Mouse (Mus musculus) midbrain, embryonic 12.5 days (tissue): Measurements from ENCODE around the gene Lars2. TPM values are rescaled to one million over a fixed set of nuclear protein-coding genes. Genes with fewer than 3 reads are reported as not detected.
"Not testable (repeated sequence)": the region's sequence is repeated elsewhere in the genome, so short reads cannot be mapped to it uniquely, and the experiment has no call there.

Experiments used
- ATAC-seq: fragments of 200-750 bp; cut with Nextera tagmentation; 2 replicates; pipeline ENCODE4 v1.8.0; 2017; ENCODE audit warnings: low read depth, moderate TSS enrichment, moderate library complexity; ENCODE audit not compliant: low FRiP score
- H3K27ac ChIP-seq: fragments of 300-500 bp; sonication (generic); replicated peaks from 2 replicates; pipeline ENCODE4 v1.5.1; 2016; ENCODE audit warnings: mild to moderate bottlenecking
- H3K27me3 ChIP-seq: fragments of 300-500 bp; sonication (generic); 2 replicates; pipeline ENCODE4 v1.6.1; 2016; ENCODE audit warnings: mild to moderate bottlenecking
- H3K36me3 ChIP-seq: fragments of 300-500 bp; sonication (generic); 2 replicates; pipeline ENCODE4 v1.6.1; 2016
- H3K4me1 ChIP-seq: fragments of 300-500 bp; sonication (generic); 2 replicates; pipeline ENCODE4 v1.6.1; 2016
- H3K4me2 ChIP-seq: fragments of 300-500 bp; sonication (generic); replicated peaks from 2 replicates; pipeline ENCODE4 v1.6.1; 2016; ENCODE audit warnings: mild to moderate bottlenecking, moderate library complexity
- H3K4me3 ChIP-seq: fragments of 300-500 bp; sonication (generic); 2 replicates; pipeline ENCODE4 v1.5.1; 2016; ENCODE audit warnings: mild to moderate bottlenecking
- H3K9ac ChIP-seq: fragments of 300-500 bp; sonication (generic); replicated peaks from 2 replicates; pipeline ENCODE4 v1.6.1; 2016; ENCODE audit warnings: mild to moderate bottlenecking, moderate library complexity
- H3K9me3 ChIP-seq: fragments of 300-500 bp; sonication (generic); 2 replicates; pipeline ENCODE4 v1.6.1; 2016; ENCODE audit warnings: mild to moderate bottlenecking
- WGBS: fragments of 180-500 bp; shearing (Covaris S2); methylation state at CpG from one replicate; pipeline ENCODE4 v1.1.7; 2016; 5-methylcytosine and 5-hydroxymethylcytosine counted together
- polyA plus RNA-seq: library from polyadenylated mRNA; unstranded; fragments of >200 nt; fragmentation: Nextera tagmentation; extraction: Ambion mirVana; gene quantifications from 2 replicates; pipeline ENCODE4 v1.2.1, GENCODE M21; 2016

Lars2 gene
- polyA plus RNA-seq, 1 experiment from 2014 or later: 1,003 TPM

DNA sequence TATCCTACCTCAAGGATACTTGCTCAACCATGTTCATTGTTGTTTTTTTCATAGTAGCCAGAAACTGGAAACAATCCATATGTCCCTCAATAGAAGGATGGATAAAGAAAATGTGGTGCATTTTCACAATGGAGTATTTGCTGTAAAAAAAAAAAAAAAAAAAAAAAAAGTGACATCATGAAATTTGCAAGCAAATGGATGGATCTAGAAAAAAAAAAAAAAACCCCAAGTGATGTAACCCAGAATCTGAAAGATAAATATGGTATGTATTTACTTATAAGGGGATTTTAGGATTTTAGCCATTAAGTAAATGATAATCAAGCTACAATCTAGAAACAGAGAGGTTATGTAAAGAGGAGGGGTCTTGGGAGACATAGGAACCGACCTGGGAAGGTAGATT is 1.4 kb upstream of the Lars2 start:
- Histone ChIP-seq H3K27ac (no peak overlapping the region), H3K9ac (no peak overlapping the region), H3K27me3 (no peaks in the 10 kb centered on the region), H3K9me3 (no peaks in the 10 kb centered on the region), H3K4me2 (no peak overlapping the region), H3K4me3 (no peak overlapping the region), H3K4me1 (peaks cover 12% of the 10 kb centered on the region; the same call in 1 of the 2 replicates), H3K36me3 (no peaks in the 10 kb centered on the region)
- ATAC-seq: no peak
- 79% methylated on average over 1 of the region's 1 CpGs for WGBS

DNA sequence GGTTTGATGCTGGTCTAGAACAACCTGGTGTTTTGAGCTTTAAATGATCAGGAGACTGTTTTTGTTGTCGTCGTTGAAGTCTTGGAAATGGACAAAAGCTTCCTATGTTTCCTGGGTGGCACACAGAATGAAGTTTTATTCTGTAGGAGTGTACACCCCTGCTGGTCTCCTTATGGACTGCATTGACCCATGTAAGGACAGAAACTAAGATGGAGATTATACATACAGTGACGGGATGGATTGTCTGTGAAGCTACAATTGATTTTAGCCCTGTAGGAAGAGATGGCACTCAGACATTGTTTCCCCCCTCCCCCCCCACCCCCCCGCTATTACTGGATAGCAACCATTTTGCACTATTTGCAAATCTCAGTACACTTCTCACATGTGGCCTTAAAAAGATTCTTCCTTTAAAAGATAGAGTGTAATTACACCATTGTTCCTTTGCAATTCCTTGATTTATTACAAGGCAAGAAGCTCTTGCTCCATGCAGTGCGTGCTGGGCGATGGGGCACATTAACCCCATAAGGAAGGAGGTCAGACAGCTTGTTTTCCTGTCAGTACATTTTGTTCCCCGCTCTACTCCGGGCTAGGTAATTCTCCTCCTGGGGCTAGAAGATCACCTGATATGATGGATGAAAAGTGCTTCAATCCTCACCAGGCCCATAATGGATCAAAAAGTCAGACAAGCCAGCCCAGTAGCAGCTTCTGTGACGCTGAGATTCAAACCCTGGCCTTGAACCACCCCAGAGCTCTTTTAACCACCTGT is 602 bp upstream of the Lars2 start:
- Histone ChIP-seq H3K36me3 (no peaks in the 10 kb centered on the region), H3K27ac (peak overlapping the region; percentile 85), H3K4me2 (peak overlapping the region; percentile 77), H3K4me3 (peak overlapping the region; percentile 73), H3K9ac (peak overlapping the region; percentile 68), H3K4me1 (peaks cover 12% of the 10 kb centered on the region; the same call in 1 of the 2 replicates), H3K27me3 (no peaks in the 10 kb centered on the region), H3K9me3 (no peaks in the 10 kb centered on the region)
- peak; percentile 76 for ATAC-seq
- WGBS: 37% methylated on average over 9 of the region's 9 CpGs

DNA sequence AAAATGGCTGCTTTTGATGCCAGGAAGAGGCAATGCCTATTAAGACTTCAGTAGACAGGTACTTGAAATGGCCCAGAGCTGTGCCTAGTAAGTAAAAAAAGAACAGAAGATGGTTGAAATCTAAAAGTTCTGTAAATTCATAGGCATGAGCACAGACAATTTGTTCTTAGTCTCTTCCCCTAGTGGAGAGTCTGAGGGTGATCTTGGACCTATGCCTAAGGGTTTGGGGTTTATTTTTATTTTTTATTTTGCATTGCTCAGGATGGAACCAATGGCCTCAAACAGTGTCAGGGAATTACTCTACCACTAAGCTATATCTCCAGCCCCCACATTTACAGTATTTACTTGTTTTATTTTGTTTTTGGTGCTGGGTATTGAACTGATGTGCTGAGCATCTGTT is 909 bp downstream of the Lars2 start:
- peak overlapping the region; percentile 77 for H3K4me2 ChIP-seq
- H3K9ac ChIP-seq: peak overlapping the region; percentile 68; the same call in 1 of the 2 replicates
- peaks cover 12% of the 10 kb centered on the region; the same call in 1 of the 2 replicates for H3K4me1 ChIP-seq
- H3K27me3 ChIP-seq: no peaks in the 10 kb centered on the region
- ATAC-seq: no peak
- H3K36me3 ChIP-seq: peaks cover 11% of the 10 kb centered on the region; the same call in 1 of the 2 replicates
- H3K27ac ChIP-seq: no peak overlapping the region
- H3K9me3 ChIP-seq: no peaks in the 10 kb centered on the region
- H3K4me3 ChIP-seq: peak overlapping the region; percentile 73

DNA sequence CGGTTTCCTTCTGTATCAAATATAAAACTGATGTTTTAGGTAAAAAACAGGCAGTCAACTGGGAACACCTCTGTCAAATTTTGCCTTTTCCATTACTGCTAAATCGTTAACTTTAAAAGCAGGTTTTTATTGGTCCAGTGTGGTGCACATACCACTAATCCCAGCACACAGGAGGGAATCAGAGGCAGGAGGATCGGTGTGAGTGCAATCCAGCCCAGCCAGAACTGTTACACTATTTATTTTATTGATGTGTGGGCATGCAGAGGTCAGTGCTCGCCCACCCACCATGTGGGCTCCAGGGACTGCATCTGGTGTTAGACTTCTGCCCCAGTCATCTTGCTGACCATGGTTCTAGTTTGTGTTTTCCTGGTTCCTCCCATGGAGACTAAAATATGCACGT is 15.7 kb downstream of the Lars2 start:
- Histone ChIP-seq H3K9me3 (no peaks in the 10 kb centered on the region), H3K36me3 (peaks cover 21% of the 10 kb centered on the region), H3K27ac (no peak overlapping the region), H3K4me1 (peaks cover 25% of the 10 kb centered on the region), H3K27me3 (no peaks in the 10 kb centered on the region), H3K4me2 (no peak overlapping the region), H3K9ac (no peak overlapping the region), H3K4me3 (no peak overlapping the region)
- WGBS: 86% methylated on average over 5 of the region's 5 CpGs
- no peak for ATAC-seq

DNA sequence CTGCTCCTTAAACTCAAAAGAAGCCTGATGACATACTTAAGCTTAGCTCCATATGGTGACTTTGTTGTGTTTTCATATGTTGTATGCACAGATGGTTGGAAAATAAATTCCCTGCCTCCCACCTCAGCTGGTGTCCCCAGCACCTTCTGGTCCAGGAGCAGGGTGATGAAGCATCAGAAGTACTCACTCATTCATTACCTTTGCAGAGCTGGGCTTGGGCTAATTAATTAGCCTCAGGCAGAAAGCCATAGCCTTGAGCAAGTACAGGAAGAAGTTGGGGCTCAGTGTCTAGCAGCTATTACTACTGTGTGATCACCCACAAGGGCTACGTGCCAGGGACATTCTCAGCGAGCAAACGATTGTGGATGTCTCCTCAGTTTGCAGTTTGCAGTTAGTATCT is 18.0 kb downstream of the Lars2 start:
- no peaks in the 10 kb centered on the region for H3K9me3 ChIP-seq
- H3K27me3 ChIP-seq: no peaks in the 10 kb centered on the region
- H3K36me3 ChIP-seq: peaks cover 12% of the 10 kb centered on the region; the same call in 1 of the 2 replicates
- no peak overlapping the region for H3K9ac ChIP-seq
- H3K4me2 ChIP-seq: no peak overlapping the region
- H3K4me1 ChIP-seq: peaks cover 25% of the 10 kb centered on the region
- 86% methylated on average over 3 of the region's 3 CpGs for WGBS
- peak overlapping the region; percentile 61 for H3K27ac ChIP-seq
- H3K4me3 ChIP-seq: no peak overlapping the region
- ATAC-seq: no peak

DNA sequence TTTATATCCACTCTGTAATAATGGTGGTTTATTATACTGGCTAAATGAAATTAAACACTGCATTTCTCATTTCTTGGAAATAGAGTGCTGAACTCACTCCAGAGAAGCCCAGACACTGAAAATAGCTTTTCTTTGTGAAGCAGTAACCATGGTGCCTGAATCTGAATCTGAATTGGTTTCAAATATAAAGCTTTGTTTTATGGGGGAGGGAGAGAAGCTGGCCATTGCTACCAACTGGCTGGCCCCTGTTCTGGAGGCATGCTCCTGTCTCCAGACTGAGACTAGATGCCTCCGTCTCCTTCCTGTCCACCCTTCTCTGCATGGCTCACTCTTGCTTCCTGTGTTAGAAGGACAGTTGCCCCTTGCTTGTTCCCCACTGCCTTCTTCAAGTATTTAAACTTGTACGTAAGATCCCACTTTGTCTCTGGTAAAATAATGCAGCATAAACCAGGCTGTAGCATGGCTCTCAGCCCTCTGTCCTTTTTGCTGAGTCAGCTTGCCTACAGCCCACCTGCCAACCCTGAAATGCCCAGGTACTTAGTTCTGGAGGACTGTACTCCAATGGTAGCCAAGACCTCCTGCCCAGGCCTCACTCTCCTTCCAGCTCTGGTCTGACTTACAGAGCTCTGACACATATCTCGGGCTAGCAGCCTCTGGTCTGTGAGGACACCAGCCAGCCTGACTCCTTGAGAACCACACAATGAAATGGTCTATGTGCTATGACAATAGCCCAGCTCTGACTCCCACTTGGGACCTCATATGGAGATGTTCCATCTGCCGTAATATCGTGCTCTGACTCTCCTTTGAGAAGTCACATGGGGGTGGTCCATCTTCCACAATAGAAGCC is 18.8 kb downstream of the Lars2 start:
- peak; percentile 58 for ATAC-seq
- no peak overlapping the region for H3K4me3 ChIP-seq
- H3K27me3 ChIP-seq: no peaks in the 10 kb centered on the region
- peak overlapping the region; percentile 61 for H3K27ac ChIP-seq
- H3K4me2 ChIP-seq: no peak overlapping the region
- peaks cover 25% of the 10 kb centered on the region for H3K4me1 ChIP-seq
- WGBS: 55% methylated on average over 5 of the region's 5 CpGs
- H3K36me3 ChIP-seq: peaks cover 12% of the 10 kb centered on the region; the same call in 1 of the 2 replicates
- H3K9me3 ChIP-seq: no peaks in the 10 kb centered on the region
- no peak overlapping the region for H3K9ac ChIP-seq

DNA sequence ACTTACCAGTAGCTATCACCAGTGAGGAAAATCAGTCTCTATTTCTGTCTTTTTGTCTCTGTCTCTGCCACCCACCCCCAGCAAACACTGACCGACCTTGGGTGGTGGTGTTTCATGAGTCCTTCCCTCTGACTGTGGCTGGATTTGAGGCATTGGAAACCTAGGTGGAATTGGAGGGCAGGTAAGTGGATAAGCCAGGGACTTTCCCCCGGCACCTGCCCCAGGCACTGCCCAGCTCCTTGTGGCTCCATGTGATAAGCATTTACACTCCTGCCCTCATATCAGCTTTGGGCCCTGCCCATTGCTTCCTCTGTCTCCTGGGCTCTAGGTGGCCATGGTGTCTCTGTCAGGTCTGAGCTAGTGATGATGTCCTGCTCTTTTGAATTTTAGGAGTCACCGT is 19.6 kb downstream of the Lars2 start:
- no peak overlapping the region for H3K9ac ChIP-seq
- H3K9me3 ChIP-seq: no peaks in the 10 kb centered on the region
- peaks cover 8% of the 10 kb centered on the region; the same call in 1 of the 2 replicates for H3K36me3 ChIP-seq
- no peak overlapping the region for H3K4me3 ChIP-seq
- 89% methylated on average over 3 of the region's 3 CpGs for WGBS
- H3K4me1 ChIP-seq: peaks cover 25% of the 10 kb centered on the region
- no peaks in the 10 kb centered on the region for H3K27me3 ChIP-seq
- peak overlapping the region; percentile 61; the same call in 1 of the 2 replicates for H3K27ac ChIP-seq
- no peak overlapping the region for H3K4me2 ChIP-seq
- no peak for ATAC-seq

DNA sequence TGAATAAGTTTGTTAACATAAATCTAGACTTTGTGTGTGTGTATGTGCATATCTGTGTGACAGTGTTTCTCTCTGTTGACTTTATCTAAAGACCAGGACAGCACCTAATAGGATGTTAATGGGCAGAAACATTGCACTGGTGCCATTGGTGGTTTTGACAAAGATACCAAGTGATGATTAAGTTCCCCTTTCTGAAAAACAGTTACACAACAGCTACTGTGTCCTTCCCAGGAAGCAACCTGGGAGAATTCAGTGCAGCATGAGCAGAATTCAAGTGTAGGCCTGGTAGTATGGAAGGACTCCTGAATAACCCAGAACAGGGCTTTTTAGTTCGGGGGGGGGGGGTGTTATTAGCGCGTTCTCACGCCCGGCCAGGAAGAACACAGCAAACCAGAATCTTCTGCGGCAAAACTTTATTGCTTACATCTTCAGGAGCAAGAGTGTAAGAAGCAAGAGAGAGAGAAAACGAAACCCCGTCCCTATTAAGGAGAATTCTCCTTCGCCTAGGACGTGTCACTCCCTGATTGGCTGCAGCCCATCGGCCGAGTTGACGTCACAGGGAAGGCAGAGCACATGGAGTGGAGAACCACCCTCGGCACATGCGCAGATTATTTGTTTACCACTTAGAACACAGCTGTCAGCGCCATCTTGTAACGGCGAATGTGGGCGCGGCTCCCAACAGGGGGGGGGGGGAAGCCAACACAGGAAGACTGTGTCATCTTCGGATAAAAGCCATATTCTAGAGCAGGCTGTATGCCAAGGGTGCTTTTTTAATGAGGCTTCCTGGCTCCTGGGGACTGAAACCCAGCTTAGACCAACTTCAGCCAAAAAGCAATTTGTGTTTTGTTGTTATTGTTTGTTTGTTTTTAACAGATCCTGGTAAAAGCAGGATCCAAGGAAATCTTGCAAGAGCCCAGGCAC is 21.6 kb downstream of the Lars2 start:
- H3K27me3 ChIP-seq, H3K9ac ChIP-seq, H3K27ac ChIP-seq, H3K9me3 ChIP-seq, H3K4me2 ChIP-seq, ATAC-seq, H3K36me3 ChIP-seq, H3K4me3 ChIP-seq: not testable (repeated sequence)
- WGBS: 92% methylated on average over 7 of the region's 21 CpGs
- H3K4me1 ChIP-seq: peaks cover 25% of the 10 kb centered on the region

DNA sequence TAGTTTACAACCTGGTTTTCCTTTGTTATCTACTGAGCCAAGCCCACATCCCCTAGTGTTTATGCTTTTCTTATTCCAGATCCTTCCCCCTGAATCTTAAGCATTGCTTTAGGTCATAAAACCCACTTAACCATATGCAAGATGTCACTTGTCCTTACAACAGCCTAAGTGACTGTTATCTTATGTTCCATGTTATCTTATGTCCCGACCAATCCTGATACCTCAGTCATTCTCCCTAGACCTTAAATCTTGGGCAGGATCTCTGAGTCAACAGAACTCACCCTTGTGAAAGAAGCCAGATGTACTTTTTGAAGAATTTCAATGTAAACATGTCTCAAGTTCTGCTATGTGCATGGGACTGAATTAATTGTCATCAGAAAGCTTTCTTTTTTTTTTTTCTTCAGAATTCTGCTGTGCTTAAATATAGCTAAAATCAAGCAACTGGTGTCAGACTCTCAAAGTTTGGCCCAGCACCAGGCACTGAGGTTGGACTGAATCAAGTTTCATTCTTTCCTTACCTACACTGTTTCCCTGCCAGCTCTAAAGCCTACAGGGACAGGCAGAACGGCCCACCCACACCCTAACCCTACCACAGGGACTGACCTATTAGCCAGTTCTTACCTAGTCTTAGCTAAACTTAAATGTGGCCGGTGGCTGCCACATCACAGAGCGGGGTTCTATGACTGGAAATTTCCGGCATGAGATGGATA is 24.6 kb downstream of the Lars2 start:
- H3K36me3 ChIP-seq: peaks cover 12% of the 10 kb centered on the region; the same call in 1 of the 2 replicates
- peaks cover 2% of the 10 kb centered on the region; the same call in 1 of the 2 replicates for H3K4me1 ChIP-seq
- H3K4me3 ChIP-seq: no peak overlapping the region
- ATAC-seq: no peak
- H3K27ac ChIP-seq: no peak overlapping the region
- no peaks in the 10 kb centered on the region for H3K27me3 ChIP-seq
- H3K4me2 ChIP-seq: no peak overlapping the region
- no peak overlapping the region for H3K9ac ChIP-seq
- WGBS: 89% methylated on average over 5 of the region's 5 CpGs
- no peaks in the 10 kb centered on the region for H3K9me3 ChIP-seq

DNA sequence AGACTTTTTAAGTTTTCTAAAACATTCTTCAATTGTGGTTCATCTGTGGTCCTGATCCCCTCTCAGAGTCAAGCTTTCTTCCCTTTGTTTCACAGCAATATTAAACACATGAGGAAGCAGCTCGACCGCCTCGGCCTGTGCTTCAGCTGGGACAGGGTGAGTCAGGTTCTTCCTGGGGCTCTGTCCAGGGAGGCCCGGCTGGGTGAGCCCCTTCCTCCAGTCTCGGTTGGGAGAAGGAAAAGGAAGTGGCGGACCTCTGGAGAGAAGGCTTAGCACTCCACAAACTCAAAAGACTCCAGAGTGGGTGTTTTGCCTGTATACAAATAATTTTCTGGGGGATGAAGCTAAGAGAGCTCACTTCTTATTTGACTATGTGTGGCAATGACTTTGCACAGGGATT is 28.1 kb downstream of the Lars2 start:
- no peak overlapping the region for H3K27ac ChIP-seq
- no peak overlapping the region for H3K4me3 ChIP-seq
- no peak overlapping the region for H3K9ac ChIP-seq
- H3K36me3 ChIP-seq: 0 out of 2 replicates have a peak, but pooled peaks cover 5% of the 10 kb centered on the region
- no peak overlapping the region for H3K4me2 ChIP-seq
- 68% methylated on average over 6 of the region's 6 CpGs for WGBS
- H3K27me3 ChIP-seq: no peaks in the 10 kb centered on the region
- ATAC-seq: no peak
- H3K4me1 ChIP-seq: peaks cover 5% of the 10 kb centered on the region; the same call in 1 of the 2 replicates
- H3K9me3 ChIP-seq: no peaks in the 10 kb centered on the region

DNA sequence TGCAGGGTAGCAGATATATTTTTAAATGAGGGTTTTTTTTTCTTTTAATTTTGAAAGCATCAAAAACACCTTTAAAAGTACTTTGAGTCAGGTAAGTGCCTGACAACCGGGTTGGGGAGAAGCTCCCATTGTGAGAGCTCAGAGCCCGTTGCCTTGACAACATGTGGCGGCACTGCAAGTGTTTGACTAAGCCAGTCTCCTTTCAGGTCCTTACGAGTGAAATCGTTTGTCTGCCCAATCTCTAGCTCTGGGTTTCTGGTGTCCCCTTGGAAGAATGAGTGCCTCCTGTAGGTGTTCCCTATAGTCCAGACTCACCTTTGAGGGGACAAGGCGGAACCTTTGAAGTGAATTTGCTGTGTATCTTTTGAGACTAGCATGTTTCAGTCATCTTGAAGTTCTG is 31.0 kb downstream of the Lars2 start:
- no peak overlapping the region for H3K4me3 ChIP-seq
- H3K9me3 ChIP-seq: no peaks in the 10 kb centered on the region
- no peak for ATAC-seq
- no peak overlapping the region for H3K4me2 ChIP-seq
- no peak overlapping the region for H3K27ac ChIP-seq
- H3K4me1 ChIP-seq: peaks cover 5% of the 10 kb centered on the region; the same call in 1 of the 2 replicates
- 29% methylated on average over 6 of the region's 6 CpGs for WGBS
- H3K9ac ChIP-seq: no peak overlapping the region
- no peaks in the 10 kb centered on the region for H3K27me3 ChIP-seq
- H3K36me3 ChIP-seq: 0 out of 2 replicates have a peak, but pooled peaks cover 5% of the 10 kb centered on the region
